Mouse (Mus musculus): ENCODE measurements around the gene Sorl1. TPM values are rescaled to one million over a fixed set of nuclear protein-coding genes. Genes with fewer than 3 reads are reported as not detected.

Sorl1 gene
- polyA plus RNA-seq, 1 experiment from 2014 or later, result 9.3 TPM

DNA sequence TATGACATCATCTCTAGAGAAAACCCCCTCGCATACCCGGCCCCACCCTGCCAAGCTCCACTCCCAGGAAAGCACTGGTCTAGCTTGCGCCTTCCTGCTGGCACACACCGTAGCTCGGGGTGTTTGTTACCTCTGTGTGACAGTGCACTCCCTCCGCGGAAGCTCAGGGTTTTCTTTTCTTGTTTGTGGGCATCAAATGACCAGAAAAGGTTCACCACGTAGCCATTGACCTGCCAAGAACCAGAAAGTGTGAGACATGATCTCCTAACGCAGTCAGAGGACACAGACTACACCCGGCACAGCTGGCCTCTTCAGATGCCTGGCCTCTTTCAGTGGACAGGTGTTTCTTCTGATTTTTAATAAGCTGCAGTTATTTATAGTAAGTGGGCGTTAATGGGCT is 139.8 kb downstream of the Sorl1 start:
- H3K27me3 ChIP-seq (replicated peaks; ENCODE audit: control insufficient read depth, insufficient read depth, low read length), result no peaks in the 10 kb centered on the region
- peaks cover 32% of the 10 kb centered on the region for H3K36me3 ChIP-seq (ENCODE audit: control insufficient read depth, insufficient read depth, low read length)
- H3K9me3 ChIP-seq (ENCODE audit: control insufficient read depth, low read length), result no peaks in the 10 kb centered on the region
- WGBS, result 81% methylated on average over 11 of the region's 11 CpGs
- no peak overlapping the region for H3K4me2 ChIP-seq (ENCODE audit: low read depth, low read length)
- H3K4me1 ChIP-seq (ENCODE audit: control insufficient read depth, insufficient read depth, low read length), result no peaks in the 10 kb centered on the region
- no peak overlapping the region for H3K4me3 ChIP-seq (ENCODE audit: low read depth, low read length)
- ATAC-seq (ENCODE audit: low read depth), result no peak; the same call in 1 of the 2 replicates
- H3K27ac ChIP-seq (replicated peaks; ENCODE audit: low read depth, low read length), result no peak overlapping the region
- H3K9ac ChIP-seq (ENCODE audit: low read depth, low read length), result no peak overlapping the region
- DNase-seq (ENCODE audit: low spot score), result peak; percentile 31

DNA sequence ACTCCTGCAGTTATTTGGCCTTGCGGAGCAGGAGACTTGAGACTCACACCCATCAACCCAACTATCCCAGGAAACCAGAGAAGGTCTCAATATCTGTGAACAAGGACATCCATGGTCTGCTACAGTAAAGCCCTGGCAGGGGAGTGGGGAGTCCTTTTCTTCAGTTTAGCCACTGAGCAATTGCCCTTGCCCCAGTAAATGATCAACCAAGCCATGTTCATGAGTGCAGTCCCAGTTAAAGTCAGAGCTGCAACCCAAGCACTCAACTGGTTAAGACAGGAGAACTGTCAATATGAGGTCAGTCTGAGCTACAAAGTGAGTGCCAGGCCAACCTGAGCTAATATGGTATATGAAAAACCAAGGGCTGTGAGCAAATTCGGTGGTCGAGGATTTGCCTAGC is 140.8 kb downstream of the Sorl1 start:
- no peak overlapping the region for H3K4me2 ChIP-seq (ENCODE audit: low read depth, low read length)
- WGBS, result 92% methylated on average over 3 of the region's 3 CpGs
- H3K27ac ChIP-seq (replicated peaks; ENCODE audit: low read depth, low read length), result no peak overlapping the region
- DNase-seq (ENCODE audit: low spot score), result no peak
- no peak for ATAC-seq (ENCODE audit: low read depth)
- no peaks in the 10 kb centered on the region for H3K4me1 ChIP-seq (ENCODE audit: control insufficient read depth, insufficient read depth, low read length)
- no peaks in the 10 kb centered on the region for H3K9me3 ChIP-seq (ENCODE audit: control insufficient read depth, low read length)
- no peaks in the 10 kb centered on the region for H3K27me3 ChIP-seq (replicated peaks; ENCODE audit: control insufficient read depth, insufficient read depth, low read length)
- no peak overlapping the region for H3K4me3 ChIP-seq (ENCODE audit: low read depth, low read length)
- peaks cover 29% of the 10 kb centered on the region for H3K36me3 ChIP-seq (ENCODE audit: control insufficient read depth, insufficient read depth, low read length)
- H3K9ac ChIP-seq (ENCODE audit: low read depth, low read length), result no peak overlapping the region

DNA sequence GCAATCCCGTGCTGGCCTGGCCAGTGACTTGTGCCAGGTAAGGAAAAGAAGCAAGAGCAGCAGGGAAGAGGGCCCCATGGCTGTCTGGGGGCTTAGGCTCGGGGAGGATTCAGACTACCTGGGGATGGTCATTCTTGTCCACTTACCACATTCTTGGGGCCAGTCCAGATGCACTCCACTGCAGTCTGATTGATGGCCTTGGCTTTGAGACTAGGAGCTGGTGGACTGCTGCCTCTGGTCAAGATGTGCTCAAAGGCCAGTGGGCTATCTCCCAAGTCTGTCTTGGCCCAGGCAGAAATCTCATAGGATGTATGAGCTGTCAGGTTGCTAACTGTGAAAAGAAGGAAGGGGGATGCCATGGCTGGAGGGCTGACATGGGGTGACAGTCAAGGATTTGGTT is 141.3 kb downstream of the Sorl1 start:
- 78% methylated on average over 2 of the region's 2 CpGs for WGBS
- Histone ChIP-seq H3K27me3 (replicated peaks; ENCODE audit: control insufficient read depth, insufficient read depth, low read length) (no peaks in the 10 kb centered on the region), H3K4me2 (ENCODE audit: low read depth, low read length) (no peak overlapping the region), H3K27ac (replicated peaks; ENCODE audit: low read depth, low read length) (no peak overlapping the region), H3K9ac (ENCODE audit: low read depth, low read length) (no peak overlapping the region), H3K4me3 (ENCODE audit: low read depth, low read length) (no peak overlapping the region), H3K9me3 (ENCODE audit: control insufficient read depth, low read length) (no peaks in the 10 kb centered on the region), H3K36me3 (ENCODE audit: control insufficient read depth, insufficient read depth, low read length) (peaks cover 33% of the 10 kb centered on the region), H3K4me1 (ENCODE audit: control insufficient read depth, insufficient read depth, low read length) (no peaks in the 10 kb centered on the region)
- ATAC-seq (ENCODE audit: low read depth), result no peak
- no peak for DNase-seq (ENCODE audit: low spot score)

DNA sequence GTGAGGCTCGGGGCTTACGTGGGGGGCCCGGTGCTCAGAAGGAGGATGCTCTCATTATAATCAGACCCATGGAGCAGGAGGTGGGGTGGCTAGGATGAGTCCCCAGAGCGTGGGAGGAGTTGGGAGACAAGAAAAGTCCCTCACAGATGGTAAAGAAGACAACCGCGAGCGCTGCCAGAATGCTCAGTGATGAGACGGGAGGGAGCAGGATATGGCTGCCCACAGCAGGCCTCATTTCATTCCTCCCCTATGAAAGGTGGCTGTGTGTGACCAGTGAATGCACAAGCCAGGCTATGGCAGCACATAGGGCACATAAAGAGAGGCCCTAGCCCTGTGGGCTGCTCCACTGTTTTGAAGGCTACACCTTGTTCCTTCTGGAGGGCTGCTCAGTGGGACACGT is 142.1 kb downstream of the Sorl1 start:
- Histone ChIP-seq H3K36me3 (ENCODE audit: control insufficient read depth, insufficient read depth, low read length) (peaks cover 36% of the 10 kb centered on the region), H3K4me3 (ENCODE audit: low read depth, low read length) (no peak overlapping the region), H3K27ac (replicated peaks; ENCODE audit: low read depth, low read length) (no peak overlapping the region), H3K4me2 (ENCODE audit: low read depth, low read length) (no peak overlapping the region), H3K9ac (ENCODE audit: low read depth, low read length) (no peak overlapping the region; the same call in 1 of the 2 replicates), H3K4me1 (ENCODE audit: control insufficient read depth, insufficient read depth, low read length) (no peaks in the 10 kb centered on the region), H3K9me3 (ENCODE audit: control insufficient read depth, low read length) (no peaks in the 10 kb centered on the region), H3K27me3 (replicated peaks; ENCODE audit: control insufficient read depth, insufficient read depth, low read length) (no peaks in the 10 kb centered on the region)
- 60% methylated on average over 9 of the region's 9 CpGs for WGBS
- ATAC-seq (ENCODE audit: low read depth) (no peak), DNase-seq (ENCODE audit: low spot score) (peak; percentile 17)

DNA sequence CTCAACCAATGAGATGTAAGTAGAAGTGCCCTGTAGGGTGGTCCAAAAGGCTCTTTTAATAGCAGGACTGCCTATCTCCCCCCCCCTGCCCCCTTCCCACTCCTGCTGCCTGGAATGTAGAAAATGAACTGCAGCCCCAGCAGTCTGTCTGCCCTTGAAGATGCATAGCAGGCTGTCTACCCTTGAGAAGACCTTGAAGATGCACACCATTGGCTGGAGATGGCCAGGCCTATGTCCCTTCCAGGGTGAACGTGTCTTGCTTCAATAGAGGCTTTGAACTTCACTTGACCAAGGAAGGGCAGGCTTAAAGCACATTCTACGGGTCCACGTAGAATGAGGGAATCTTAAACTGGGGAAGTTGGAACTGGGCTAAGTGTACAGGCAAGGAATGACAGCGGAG is 142.8 kb downstream of the Sorl1 start:
- Histone ChIP-seq H3K36me3 (ENCODE audit: control insufficient read depth, insufficient read depth, low read length) (peaks cover 42% of the 10 kb centered on the region), H3K27me3 (replicated peaks; ENCODE audit: control insufficient read depth, insufficient read depth, low read length) (no peaks in the 10 kb centered on the region), H3K4me3 (ENCODE audit: low read depth, low read length) (no peak overlapping the region), H3K4me1 (ENCODE audit: control insufficient read depth, insufficient read depth, low read length) (no peaks in the 10 kb centered on the region), H3K9me3 (ENCODE audit: control insufficient read depth, low read length) (no peaks in the 10 kb centered on the region), H3K9ac (ENCODE audit: low read depth, low read length) (no peak overlapping the region), H3K4me2 (ENCODE audit: low read depth, low read length) (no peak overlapping the region), H3K27ac (replicated peaks; ENCODE audit: low read depth, low read length) (no peak overlapping the region)
- WGBS, result 58% methylated on average over 4 of the region's 4 CpGs
- DNase-seq (ENCODE audit: low spot score), result no peak
- ATAC-seq (ENCODE audit: low read depth), result no peak

DNA sequence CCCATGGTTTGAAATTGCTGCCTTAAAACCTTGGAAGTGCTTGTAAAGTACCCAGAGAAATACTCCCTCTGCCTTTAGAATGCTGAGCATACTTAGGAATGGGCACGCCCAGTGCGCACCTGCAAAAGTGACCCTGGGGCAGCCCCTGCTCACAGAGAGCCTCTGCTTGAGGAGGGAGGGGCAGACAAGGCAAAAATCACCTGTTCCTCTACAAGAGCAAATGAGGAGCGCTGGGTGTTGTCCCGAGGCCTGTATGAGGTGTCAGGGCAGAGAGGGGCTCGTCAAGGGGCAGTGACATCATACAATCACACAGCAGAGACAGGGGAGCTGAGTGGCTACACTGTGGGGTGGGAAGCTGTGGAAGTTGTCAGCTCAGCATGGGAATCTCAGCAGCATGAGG is 143.3 kb downstream of the Sorl1 start:
- Histone ChIP-seq H3K27me3 (replicated peaks; ENCODE audit: control insufficient read depth, insufficient read depth, low read length) (no peaks in the 10 kb centered on the region), H3K4me1 (ENCODE audit: control insufficient read depth, insufficient read depth, low read length) (no peaks in the 10 kb centered on the region), H3K4me2 (ENCODE audit: low read depth, low read length) (no peak overlapping the region), H3K4me3 (ENCODE audit: low read depth, low read length) (no peak overlapping the region), H3K9me3 (ENCODE audit: control insufficient read depth, low read length) (no peaks in the 10 kb centered on the region), H3K27ac (replicated peaks; ENCODE audit: low read depth, low read length) (no peak overlapping the region), H3K9ac (ENCODE audit: low read depth, low read length) (no peak overlapping the region), H3K36me3 (ENCODE audit: control insufficient read depth, insufficient read depth, low read length) (peaks cover 47% of the 10 kb centered on the region)
- WGBS, result 80% methylated on average over 5 of the region's 5 CpGs
- DNase-seq (ENCODE audit: low spot score) (no peak), ATAC-seq (ENCODE audit: low read depth) (no peak)

DNA sequence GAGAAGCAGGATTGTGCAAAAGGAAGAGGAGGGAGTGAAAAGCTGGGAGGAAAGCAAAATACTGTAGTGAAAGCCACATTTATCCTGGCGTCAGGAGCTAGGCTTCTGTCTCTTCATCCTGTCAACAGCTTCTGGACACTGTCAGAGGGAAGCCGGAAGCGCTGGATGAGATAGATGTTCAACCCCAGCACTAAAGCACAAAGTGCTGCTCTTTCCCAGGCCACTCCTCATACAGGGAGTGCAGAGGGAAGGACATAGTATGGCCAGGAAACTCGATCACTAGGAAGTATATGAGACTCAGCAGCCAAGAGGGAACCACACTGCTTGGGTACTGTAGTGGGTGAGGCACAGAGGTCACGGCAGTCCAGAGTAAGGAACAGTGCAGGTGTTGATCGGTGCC is 145.7 kb downstream of the Sorl1 start:
- ATAC-seq (ENCODE audit: low read depth) (no peak), DNase-seq (ENCODE audit: low spot score) (no peak)
- no peak overlapping the region for H3K27ac ChIP-seq (replicated peaks; ENCODE audit: low read depth, low read length)
- no peak overlapping the region for H3K4me3 ChIP-seq (ENCODE audit: low read depth, low read length)
- no peak overlapping the region for H3K4me2 ChIP-seq (ENCODE audit: low read depth, low read length)
- no peaks in the 10 kb centered on the region for H3K4me1 ChIP-seq (ENCODE audit: control insufficient read depth, insufficient read depth, low read length)
- 85% methylated on average over 6 of the region's 6 CpGs for WGBS
- no peaks in the 10 kb centered on the region for H3K9me3 ChIP-seq (ENCODE audit: control insufficient read depth, low read length)
- peaks cover 41% of the 10 kb centered on the region for H3K36me3 ChIP-seq (ENCODE audit: control insufficient read depth, insufficient read depth, low read length)
- H3K27me3 ChIP-seq (replicated peaks; ENCODE audit: control insufficient read depth, insufficient read depth, low read length), result no peaks in the 10 kb centered on the region
- no peak overlapping the region for H3K9ac ChIP-seq (ENCODE audit: low read depth, low read length)

DNA sequence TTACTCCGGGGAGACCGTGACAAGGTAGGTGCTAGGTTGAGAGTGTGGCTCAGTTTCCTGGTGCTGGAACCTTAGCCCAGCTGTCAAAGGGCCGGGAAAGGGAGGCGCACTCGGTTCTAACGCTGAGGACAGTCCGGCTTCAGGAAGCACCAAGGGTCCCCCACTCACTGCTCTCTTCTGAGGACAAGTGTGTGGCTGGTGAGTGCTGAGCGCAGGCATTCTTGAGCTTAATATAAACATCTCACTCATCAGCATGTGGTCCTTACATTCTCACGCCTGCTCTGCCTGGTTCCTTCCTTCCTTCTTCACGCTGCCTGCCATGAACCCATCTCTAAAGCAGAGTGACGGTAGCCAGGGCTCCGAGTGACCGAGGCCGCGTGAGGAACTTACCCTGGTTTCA is 148.1 kb downstream of the Sorl1 start:
- Histone ChIP-seq H3K9ac (ENCODE audit: low read depth, low read length) (no peak overlapping the region), H3K4me3 (ENCODE audit: low read depth, low read length) (no peak overlapping the region), H3K27me3 (replicated peaks; ENCODE audit: control insufficient read depth, insufficient read depth, low read length) (no peaks in the 10 kb centered on the region), H3K9me3 (ENCODE audit: control insufficient read depth, low read length) (no peaks in the 10 kb centered on the region), H3K4me1 (ENCODE audit: control insufficient read depth, insufficient read depth, low read length) (no peaks in the 10 kb centered on the region), H3K36me3 (ENCODE audit: control insufficient read depth, insufficient read depth, low read length) (peaks cover 34% of the 10 kb centered on the region), H3K27ac (replicated peaks; ENCODE audit: low read depth, low read length) (no peak overlapping the region), H3K4me2 (ENCODE audit: low read depth, low read length) (no peak overlapping the region)
- ATAC-seq (ENCODE audit: low read depth) (no peak), DNase-seq (ENCODE audit: low spot score) (no peak)
- whole genome bisulfite sequencing, result 84% methylated on average over 15 of the region's 15 CpGs

DNA sequence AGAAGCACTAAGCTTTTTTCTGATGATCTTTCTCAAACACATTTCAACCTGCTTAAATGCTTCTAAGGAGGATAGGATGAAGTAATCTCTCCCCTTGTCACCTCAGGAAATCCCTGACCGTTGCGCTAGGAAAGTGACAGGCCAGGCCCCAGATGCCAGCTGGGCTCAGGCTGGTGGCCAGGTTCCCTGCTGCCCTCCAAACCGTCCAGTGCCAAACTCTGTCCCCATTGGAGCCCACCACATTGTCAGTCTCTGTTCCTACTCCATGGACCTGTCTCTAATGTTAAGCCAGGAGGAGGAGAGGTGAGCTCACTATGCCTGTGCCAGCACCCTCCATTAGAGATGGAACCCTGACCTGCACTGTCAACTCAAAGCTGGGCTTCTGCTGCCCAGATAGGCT is 149.4 kb downstream of the Sorl1 start:
- Histone ChIP-seq H3K27ac (replicated peaks; ENCODE audit: low read depth, low read length) (no peak overlapping the region), H3K4me3 (ENCODE audit: low read depth, low read length) (no peak overlapping the region), H3K4me2 (ENCODE audit: low read depth, low read length) (no peak overlapping the region), H3K9ac (ENCODE audit: low read depth, low read length) (no peak overlapping the region), H3K27me3 (replicated peaks; ENCODE audit: control insufficient read depth, insufficient read depth, low read length) (no peaks in the 10 kb centered on the region), H3K4me1 (ENCODE audit: control insufficient read depth, insufficient read depth, low read length) (no peaks in the 10 kb centered on the region), H3K9me3 (ENCODE audit: control insufficient read depth, low read length) (no peaks in the 10 kb centered on the region), H3K36me3 (ENCODE audit: control insufficient read depth, insufficient read depth, low read length) (peaks cover 34% of the 10 kb centered on the region)
- DNase-seq (ENCODE audit: low spot score), result no peak
- 83% methylated on average over 3 of the region's 3 CpGs for WGBS
- no peak for ATAC-seq (ENCODE audit: low read depth)
